Mouse (Mus musculus) G1E (cell line): ENCODE data around the gene Zfyve19. TPM values are rescaled to one million over a fixed set of nuclear protein-coding genes. Genes with fewer than 3 reads are reported as not detected.

Experiments used
- ATAC-seq: 2 replicates; pipeline ENCODE4 v1.8.0; 2016; ENCODE audit warnings: mild to moderate bottlenecking; ENCODE audit not compliant: insufficient number of reproducible peaks, poor library complexity, low FRiP score, severe bottlenecking; ENCODE audit errors: extremely low read depth
- DNase-seq: peaks from one replicate; pipeline ENCODE4 v3.0.0; 2012; ENCODE audit warnings: low spot score
- H3K27me3 ChIP-seq: 2 replicates; pipeline ENCODE4 v1.6.1; 2012; ENCODE audit warnings: mild to moderate bottlenecking, low read length, inconsistent platforms; ENCODE audit not compliant: insufficient read depth
- H3K36me3 ChIP-seq: replicated peaks from 2 replicates; pipeline ENCODE3; 2012; ENCODE audit warnings: mild to moderate bottlenecking, inconsistent platforms
- H3K4me1 ChIP-seq: 2 replicates; pipeline ENCODE4 v1.6.1; 2012; ENCODE audit warnings: low read depth, low read length, inconsistent platforms, mixed read lengths; ENCODE audit not compliant: insufficient read depth
- H3K4me3 ChIP-seq: 2 replicates; pipeline ENCODE4 v1.5.1; 2012; ENCODE audit warnings: low read depth, mild to moderate bottlenecking, inconsistent platforms, low read length, moderate library complexity, mixed read lengths
- H3K9me3 ChIP-seq: replicated peaks from 2 replicates; pipeline ENCODE4 v1.6.1; 2012; ENCODE audit warnings: inconsistent platforms
- CTCF ChIP-seq: IDR thresholded peaks from 2 replicates; pipeline ENCODE4 v1.5.1; 2012; ENCODE audit warnings: low read depth, low read length, inconsistent platforms, mixed read lengths
- GATA1 ChIP-seq: IDR thresholded peaks from 2 replicates; pipeline ENCODE4 v1.6.1; 2012; ENCODE audit warnings: borderline replicate concordance, low read length, inconsistent platforms, mixed read lengths
- GATA2 ChIP-seq: IDR thresholded peaks from 2 replicates; pipeline ENCODE4 v1.6.1; 2012; ENCODE audit warnings: low read depth, low read length, inconsistent platforms, borderline replicate concordance
- POLR2AphosphoS5 ChIP-seq: IDR thresholded peaks from 2 replicates; pipeline ENCODE4 v1.6.1; 2012; ENCODE audit warnings: low read depth, low read length, inconsistent platforms; ENCODE audit not compliant: insufficient replicate concordance
- TAL1 ChIP-seq: conservative IDR thresholded peaks from 2 replicates; pipeline ENCODE4 v1.6.1; 2012; ENCODE audit warnings: low read depth, low read length, inconsistent platforms, mixed read lengths
- polyA plus RNA-seq: library from polyadenylated mRNA; stranded (reverse); fragments of >175 nt; gene quantifications from 2 replicates; pipeline ENCODE4 v1.2.3, GENCODE M21; 2012
- total RNA-seq, 2 experiments: library from RNA; stranded (forward) in 1 of 2; stranded (reverse) in 1 of 2; fragments of 200-1000 nt in 1 of 2; fragments of >200 nt in 1 of 2; fragmentation: Nextera tagmentation in 1 of 2; gene quantifications; 2 replicates each; pipeline ENCODE4 v1.2.3; 2014 to 2017

Gene Zfyve19
- total and polyA plus RNA-seq, 3 experiments, result 22.7 to 28.9 (median 23.4) TPM

DNA sequence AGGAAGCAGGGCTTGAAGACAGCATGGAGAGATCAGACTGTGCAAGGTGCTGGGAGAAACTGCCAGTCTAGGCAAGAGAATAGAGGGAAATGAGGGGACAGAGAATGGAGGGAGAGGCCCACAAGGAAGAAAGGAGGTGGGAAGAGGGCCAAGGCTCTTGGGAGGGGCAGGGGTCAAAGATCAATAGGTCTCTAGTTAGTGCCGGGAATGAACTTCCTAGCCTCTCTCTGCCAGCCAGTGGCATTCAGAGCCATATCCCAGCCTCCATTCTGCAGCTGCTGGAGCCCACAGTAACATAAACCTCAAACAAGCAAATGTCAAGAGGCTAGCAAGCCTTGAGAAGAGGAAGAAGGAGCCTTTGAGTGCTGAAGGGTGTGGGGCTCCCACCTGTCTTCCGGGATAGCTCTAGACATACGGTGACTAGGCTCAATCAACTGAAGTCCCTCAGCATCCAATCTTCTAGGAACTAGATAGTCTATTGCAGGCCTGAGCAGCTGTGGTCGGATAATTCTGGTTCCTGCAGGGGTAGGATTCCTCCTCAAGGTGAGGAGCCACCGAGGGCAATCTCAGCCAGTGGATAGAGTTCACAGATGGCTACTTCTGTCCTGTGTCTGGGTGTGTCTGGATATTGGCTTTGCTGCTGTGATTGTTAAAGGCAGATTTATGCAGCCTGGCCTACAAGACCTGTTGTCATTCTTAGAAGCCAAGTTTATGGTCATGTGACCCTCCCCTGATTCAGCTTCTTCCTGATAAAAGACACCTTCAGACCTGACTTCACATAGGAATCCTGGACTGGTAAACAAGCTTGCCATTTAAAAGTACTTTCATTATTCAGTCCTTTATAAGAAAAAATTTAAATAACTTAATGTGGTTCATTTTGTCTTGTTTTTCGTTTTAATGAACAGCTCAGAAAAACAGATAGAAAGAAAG lies 21.6 kb downstream of the Zfyve19 start, which contains the start of gene Ppp1r14d:
Gene Ppp1r14d, minus strand, starts transcription at position 132 of the 930 bp plus-strand sequence.
- H3K9me3 ChIP-seq, result no peaks in the 10 kb centered on the region
- no peak for DNase-seq
- H3K4me1 ChIP-seq, result peaks cover 2% of the 10 kb centered on the region; the same call in 1 of the 2 replicates
- H3K4me3 ChIP-seq, result no peak within 1 kb of the TSS
- ATAC-seq, result no peak
- peaks cover 36% of the 10 kb centered on the region for H3K27me3 ChIP-seq
- no peaks in the 10 kb centered on the region for H3K36me3 ChIP-seq
- TF ChIP-seq TAL1 (no peak), GATA2 (no peak), POLR2AphosphoS5 (no peak), GATA1 (no peak), CTCF (no peak)

DNA sequence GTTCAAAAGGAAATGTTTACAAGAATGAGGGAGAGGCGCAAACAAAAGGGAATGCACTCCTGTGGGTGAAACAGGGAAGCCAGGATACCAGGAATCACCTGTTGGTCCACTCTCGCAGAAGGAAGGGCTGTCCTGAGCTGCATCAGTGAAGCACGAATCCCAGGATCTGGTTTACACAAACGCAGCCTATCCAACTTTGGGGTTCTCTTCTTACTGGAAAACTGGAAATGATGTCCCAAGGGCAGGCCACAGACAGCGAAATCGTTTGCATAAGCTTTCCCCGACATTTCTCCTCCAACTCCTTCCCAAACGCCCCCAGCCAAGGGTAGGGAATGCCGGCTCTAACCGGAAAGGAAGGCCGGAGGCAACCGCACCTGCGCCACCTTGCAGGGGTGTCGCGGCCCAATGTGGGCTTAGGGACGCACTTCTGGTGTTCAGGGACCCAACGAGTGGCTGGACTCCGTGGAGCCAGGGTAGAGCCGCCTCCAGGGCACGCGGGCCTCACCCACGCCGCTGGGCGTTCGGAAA lies 28.3 kb downstream of the Zfyve19 start:
- TF ChIP-seq GATA2 (no peak), GATA1 (no peak), POLR2AphosphoS5 (no peak), TAL1 (no peak), CTCF (no peak)
- peaks cover 2% of the 10 kb centered on the region for H3K4me1 ChIP-seq
- ATAC-seq (no peak), DNase-seq (no peak)
- H3K36me3 ChIP-seq, result no peaks in the 10 kb centered on the region
- no peak overlapping the region for H3K4me3 ChIP-seq
- no peaks in the 10 kb centered on the region for H3K9me3 ChIP-seq
- H3K27me3 ChIP-seq, result peaks cover 51% of the 10 kb centered on the region

DNA sequence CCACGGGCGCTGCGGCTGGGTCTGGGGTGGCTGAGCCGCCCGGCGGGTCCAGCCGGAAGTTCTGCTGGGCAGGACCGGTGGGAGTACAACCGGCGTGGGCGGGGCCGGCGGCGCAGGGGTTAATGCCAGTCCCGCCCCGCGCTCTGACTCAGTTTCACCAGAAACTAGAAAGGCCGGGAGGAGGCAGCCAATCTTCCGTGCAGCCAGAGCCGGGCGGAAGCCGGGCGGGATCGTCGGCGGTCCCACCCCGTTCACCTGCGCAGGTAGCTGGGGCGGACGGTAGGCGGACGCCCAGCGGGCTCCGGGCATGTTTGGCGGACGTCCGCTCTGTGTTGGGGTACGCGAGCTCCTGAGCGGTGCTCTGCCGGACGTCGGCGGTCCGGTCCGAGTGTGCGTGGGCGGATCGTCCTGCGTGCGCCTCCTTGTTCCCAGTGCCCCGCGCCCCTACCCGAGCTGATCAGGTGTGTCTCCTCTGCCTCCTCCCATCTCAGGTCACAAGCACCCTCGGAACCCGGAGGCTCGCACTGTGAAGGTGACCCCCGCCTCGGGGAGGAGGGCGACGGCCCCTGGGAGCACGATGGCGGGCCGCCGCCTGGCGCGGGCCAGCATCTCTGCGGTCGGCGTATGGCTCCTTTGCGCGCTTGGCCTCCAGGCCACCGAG lies 28.9 kb downstream of the Zfyve19 start, which contains the start of gene Spint1:
Gene Spint1, plus strand, starts transcription at position 153 of the 661 bp plus-strand sequence.
- H3K9me3 ChIP-seq, result no peaks in the 10 kb centered on the region
- H3K4me1 ChIP-seq, result peaks cover 2% of the 10 kb centered on the region
- no peak within 1 kb of the TSS for H3K4me3 ChIP-seq
- no peak for TF ChIP-seq TAL1
- no peak for ATAC-seq
- peaks cover 54% of the 10 kb centered on the region for H3K27me3 ChIP-seq
- no peak for DNase-seq
- no peaks in the 10 kb centered on the region for H3K36me3 ChIP-seq

DNA sequence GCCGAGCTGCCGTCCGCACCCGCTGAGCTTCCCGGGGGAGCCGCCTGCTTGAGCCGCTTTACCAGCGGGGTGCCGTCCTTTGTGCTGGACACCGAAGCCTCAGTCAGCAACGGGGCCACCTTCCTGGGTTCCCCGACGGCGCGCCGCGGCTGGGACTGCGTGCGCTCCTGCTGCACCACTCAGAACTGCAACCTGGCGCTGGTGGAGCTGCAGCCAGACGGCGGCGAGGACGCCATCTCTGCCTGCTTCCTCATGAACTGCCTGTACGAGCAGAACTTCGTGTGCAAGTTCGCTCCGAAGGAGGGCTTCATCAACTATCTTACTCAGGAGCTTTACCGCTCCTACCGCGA lies 29.4 kb downstream of the Zfyve19 start:
- Histone ChIP-seq H3K4me1 (peaks cover 2% of the 10 kb centered on the region), H3K27me3 (peaks cover 58% of the 10 kb centered on the region), H3K4me3 (no peak overlapping the region), H3K36me3 (no peaks in the 10 kb centered on the region), H3K9me3 (no peaks in the 10 kb centered on the region)
- DNase-seq (no peak), ATAC-seq (no peak)
- TF ChIP-seq TAL1, result no peak
- no peak for TF ChIP-seq POLR2AphosphoS5
- no peak for TF ChIP-seq GATA2
- no peak for TF ChIP-seq CTCF
- no peak for TF ChIP-seq GATA1

DNA sequence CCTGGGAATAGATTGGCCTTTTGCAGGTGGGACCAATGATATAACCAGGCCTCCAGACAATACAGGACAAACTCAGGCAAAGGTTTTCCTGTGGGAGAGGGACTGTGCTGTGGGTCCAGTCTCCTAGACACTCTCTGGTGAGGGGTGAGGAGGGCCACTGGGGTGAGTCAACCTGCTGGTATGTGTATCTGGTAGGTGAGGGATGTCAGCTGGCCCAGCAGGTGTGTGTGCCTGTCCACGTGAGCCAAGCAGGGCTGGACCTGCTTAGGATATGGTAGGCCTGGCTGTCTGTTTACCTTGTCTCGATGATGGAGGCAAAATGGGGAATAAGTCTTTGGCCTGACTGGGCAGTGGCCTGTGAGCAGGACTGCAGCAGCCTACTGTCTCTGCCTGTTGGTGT lies 30.3 kb downstream of the Zfyve19 start:
- Histone ChIP-seq H3K4me1 (no peaks in the 10 kb centered on the region; the same call in 1 of the 2 replicates), H3K9me3 (no peaks in the 10 kb centered on the region), H3K36me3 (no peaks in the 10 kb centered on the region), H3K4me3 (no peak overlapping the region), H3K27me3 (peaks cover 56% of the 10 kb centered on the region)
- no peak for ATAC-seq
- DNase-seq, result no peak
- no peak for TF ChIP-seq CTCF
- no peak for TF ChIP-seq GATA1
- no peak for TF ChIP-seq GATA2
- TF ChIP-seq TAL1, result no peak

DNA sequence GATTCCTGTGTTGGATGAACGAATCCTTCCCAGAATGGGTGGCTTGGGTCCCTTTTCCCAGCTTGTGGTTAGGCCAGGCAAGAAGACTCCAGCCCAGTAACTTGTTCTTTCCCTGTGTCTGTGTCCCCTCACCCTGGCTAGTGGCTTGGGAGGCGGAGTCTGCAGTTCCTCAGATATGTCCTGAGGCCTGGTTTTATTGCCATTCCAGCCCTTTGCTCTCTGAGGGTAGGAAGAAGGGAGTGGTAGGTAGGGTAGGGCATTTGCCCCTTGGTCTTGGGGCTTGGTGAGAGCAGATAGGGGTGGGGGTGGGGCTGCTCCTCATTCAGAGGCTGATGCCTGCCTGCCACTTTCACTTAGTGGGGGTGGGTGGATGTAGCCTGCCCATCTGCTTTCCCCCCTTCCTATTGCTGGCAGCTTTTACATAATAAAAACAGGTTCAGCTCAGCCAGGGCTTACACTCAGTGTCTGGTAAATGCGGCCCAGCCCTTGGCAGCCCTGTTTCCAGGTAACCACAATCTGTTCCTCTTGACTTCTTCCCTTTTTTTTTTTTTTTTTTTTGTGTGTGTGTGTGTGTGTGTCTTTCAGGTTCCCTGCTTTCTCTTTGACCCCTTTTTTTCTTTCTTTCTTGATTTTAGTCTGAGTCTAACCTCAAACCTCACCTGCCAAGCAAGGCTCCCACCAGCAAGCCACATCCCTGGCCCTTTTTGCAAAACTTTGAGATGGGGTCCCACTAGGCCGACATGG lies 31.8 kb downstream of the Zfyve19 start:
- Histone ChIP-seq H3K27me3 (peaks cover 52% of the 10 kb centered on the region), H3K36me3 (no peaks in the 10 kb centered on the region), H3K4me3 (no peak overlapping the region), H3K9me3 (no peaks in the 10 kb centered on the region), H3K4me1 (no peaks in the 10 kb centered on the region; the same call in 1 of the 2 replicates)
- no peak for DNase-seq
- ATAC-seq, result no peak
- no peak for TF ChIP-seq TAL1
- TF ChIP-seq CTCF, result no peak
